Mouse (Mus musculus) embryo, embryonic 11.5 days (tissue): ENCODE measurements at regions not wholly inside any gene's neighbourhood (a gene's known extent, or its start where the extent isn't known, plus 50 kb on each side); places are given as distances from the start of the nearest gene placed in this dataset.

Experiments used
- DNase-seq: peaks from one replicate; pipeline ENCODE4 v3.0.0-alpha.2; 2012; ENCODE audit warnings: low read depth, low spot score

DNA sequence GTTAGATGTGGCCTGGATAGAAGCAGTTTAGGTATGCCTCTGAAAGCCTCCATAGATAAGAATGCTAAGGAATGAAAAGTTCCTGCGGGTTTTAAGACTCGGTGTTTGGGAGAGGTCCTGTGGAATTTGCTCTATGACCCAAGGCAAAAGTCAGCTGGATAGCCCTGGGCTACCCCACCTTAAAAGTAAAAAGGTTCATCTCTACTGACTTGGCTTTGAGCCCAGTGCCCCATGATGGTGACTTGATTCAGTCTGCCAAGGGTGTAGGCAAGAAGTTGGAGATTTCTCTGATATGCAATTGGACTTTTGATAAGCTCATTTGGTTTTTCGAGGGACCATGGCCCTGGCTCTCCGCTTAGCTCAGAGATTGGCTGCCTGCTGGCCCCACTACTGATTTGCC is 78.8 kb upstream of the Herc3 start:
- DNase-seq = no peak

DNA sequence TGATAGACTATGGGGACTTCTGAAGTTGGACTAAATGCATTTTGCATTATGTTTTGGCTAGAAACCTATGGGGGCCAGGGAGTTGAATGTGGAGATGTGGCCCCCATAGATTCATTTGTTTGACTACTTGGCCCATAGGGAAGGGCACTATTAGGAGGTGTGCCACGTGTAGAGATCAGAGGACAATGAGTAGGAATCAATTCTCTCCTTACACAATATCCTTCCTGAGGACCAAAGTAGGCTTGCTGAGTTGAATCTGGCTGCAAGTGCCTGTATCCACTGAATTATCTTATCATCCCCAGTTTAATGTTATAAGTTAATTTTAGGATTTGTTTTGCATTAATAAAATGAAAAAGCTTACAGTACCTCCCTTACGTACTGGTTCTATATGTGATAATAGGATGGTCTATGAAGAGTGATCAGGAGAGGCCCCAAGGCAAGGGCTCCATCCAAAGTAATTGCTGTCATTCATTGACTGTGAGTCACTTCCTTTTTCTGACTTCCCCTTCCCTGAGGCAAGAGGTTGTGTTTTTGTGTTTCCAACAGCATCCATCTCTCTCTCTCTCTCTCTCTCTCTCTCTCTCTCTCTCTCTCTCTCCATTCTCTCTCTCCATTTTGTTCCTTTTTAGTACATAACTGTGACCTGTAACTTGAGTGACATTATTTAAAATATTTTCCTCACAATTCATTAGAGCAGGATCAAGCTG is 74.8 kb upstream of the Herc3 start:
- DNase-seq = no peak

DNA sequence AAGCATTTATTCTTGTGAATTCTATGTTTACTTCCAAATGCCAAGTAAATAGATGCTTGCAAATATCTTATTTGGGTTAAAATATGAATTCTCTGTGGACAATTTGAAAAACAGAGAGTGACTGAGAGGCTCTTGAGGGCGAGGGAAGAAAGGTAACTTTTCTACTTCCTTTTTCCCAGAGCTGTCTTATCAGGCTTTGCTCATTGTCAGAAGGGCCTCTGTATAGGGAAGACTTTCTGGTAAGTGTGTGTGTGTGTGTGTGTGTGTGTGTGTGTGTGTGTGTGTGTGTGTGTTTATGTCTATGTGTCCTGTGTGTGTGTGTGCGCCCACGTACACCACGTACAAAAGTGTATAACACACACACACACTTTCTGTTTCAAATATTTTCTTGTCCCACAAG is 73.9 kb upstream of the Herc3 start:
- DNase-seq = no peak

DNA sequence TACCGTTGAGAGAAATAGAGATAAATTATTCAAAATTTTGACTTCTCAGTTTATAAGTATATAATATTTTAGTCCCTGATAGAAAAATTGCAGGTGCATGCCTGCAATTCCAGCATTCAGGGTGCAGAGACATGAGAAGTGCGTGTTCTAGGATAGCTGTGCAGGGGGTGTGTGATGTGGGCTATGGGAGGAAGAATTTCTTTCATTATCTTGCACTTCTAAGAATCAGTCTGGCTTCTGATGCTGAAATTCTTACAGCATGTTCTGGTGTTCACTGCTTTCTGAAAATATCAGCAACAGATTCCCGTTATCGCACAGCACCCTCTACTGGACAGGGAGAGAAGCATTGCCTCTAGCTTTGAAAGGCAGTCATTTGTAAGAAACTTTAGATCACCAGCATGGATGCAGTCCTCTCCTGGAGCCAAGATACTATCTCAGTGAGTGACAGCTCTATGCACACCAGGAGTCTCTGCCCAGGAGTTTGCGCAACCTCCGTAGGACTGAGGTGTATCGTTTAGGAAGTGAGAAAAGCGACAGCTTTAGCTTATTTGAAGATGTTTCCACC is 60.5 kb upstream of the Herc3 start:
- DNase-seq = peak; percentile 67

DNA sequence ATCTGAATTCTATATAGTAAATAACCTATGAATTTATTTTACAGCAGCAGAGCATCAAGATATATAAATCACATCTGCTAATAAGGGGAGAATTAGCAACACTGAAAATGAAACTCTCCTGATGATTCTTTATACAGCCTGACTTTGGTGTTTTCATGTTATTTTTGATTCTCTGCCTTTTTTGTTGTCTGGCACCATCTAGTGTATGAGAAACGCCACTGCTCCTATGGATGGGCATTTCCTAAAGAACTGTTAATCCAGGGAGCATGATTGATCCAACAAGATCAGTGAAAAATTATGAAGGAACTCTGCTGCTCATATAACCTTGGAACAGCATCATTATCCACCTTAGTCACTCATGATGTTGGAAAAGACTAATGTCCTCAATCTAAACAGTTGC is 59.3 kb upstream of the Herc3 start:
- peak; percentile 8 for DNase-seq
